Mouse (Mus musculus) hindbrain, embryonic 11.5 days (tissue): Measurements from ENCODE around the gene Trim33. TPM values are rescaled to one million over a fixed set of nuclear protein-coding genes. Genes with fewer than 3 reads are reported as not detected.

Source experiments
- ATAC-seq: fragments of 200-750 bp; cut with Nextera tagmentation; 2 replicates; pipeline ENCODE4 v1.8.0; 2017; ENCODE audit warnings: mild to moderate bottlenecking, moderate TSS enrichment, moderate library complexity; ENCODE audit not compliant: low FRiP score
- DNase-seq: peaks from one replicate; pipeline ENCODE4 v3.0.0-alpha.2; 2015; ENCODE audit warnings: low spot score
- H3K27ac ChIP-seq: fragments of 300-500 bp; sonication (generic); 2 replicates; pipeline ENCODE4 v1.5.1; 2014; ENCODE audit warnings: mild to moderate bottlenecking, low read depth, low read length
- H3K27me3 ChIP-seq: fragments of 300-500 bp; sonication (generic); 2 replicates; pipeline ENCODE4 v1.6.1; 2014; ENCODE audit warnings: mild to moderate bottlenecking, low read length, moderate library complexity, mixed read lengths; ENCODE audit not compliant: control insufficient read depth, insufficient read depth
- H3K36me3 ChIP-seq: fragments of 300-500 bp; sonication (generic); 2 replicates; pipeline ENCODE4 v1.6.1; 2014; ENCODE audit warnings: mild to moderate bottlenecking, low read length, moderate library complexity, mixed read lengths; ENCODE audit not compliant: control insufficient read depth, insufficient read depth
- H3K4me1 ChIP-seq: fragments of 300-500 bp; sonication (generic); replicated peaks from 2 replicates; pipeline ENCODE4 v1.6.1; 2014; ENCODE audit warnings: low read length, mixed read lengths; ENCODE audit not compliant: control insufficient read depth, insufficient read depth
- H3K4me2 ChIP-seq: fragments of 300-500 bp; sonication (generic); replicated peaks from 2 replicates; pipeline ENCODE4 v1.6.1; 2014; ENCODE audit warnings: mild to moderate bottlenecking, low read depth, low read length
- H3K4me3 ChIP-seq: fragments of 300-500 bp; sonication (generic); 2 replicates; pipeline ENCODE4 v1.5.1; 2014; ENCODE audit warnings: low read depth, low read length
- H3K9ac ChIP-seq: fragments of 300-500 bp; sonication (generic); 2 replicates; pipeline ENCODE4 v1.6.1; 2014; ENCODE audit warnings: low read depth, low read length
- H3K9me3 ChIP-seq: fragments of 300-500 bp; sonication (generic); 2 replicates; pipeline ENCODE4 v1.6.1; 2016; ENCODE audit warnings: low read length; ENCODE audit not compliant: control insufficient read depth
- WGBS: fragments of 180-500 bp; shearing (Covaris S2); extraction: QIAGEN DNeasy Blood & Tissue Kit; methylation state at CpG from one replicate; pipeline ENCODE4 v1.1.7; 2014; 5-methylcytosine and 5-hydroxymethylcytosine counted together
- polyA plus RNA-seq: library from polyadenylated mRNA; unstranded; fragments of >200 nt; fragmentation: Nextera tagmentation; extraction: Ambion mirVana; gene quantifications from 2 replicates; pipeline ENCODE4 v1.2.1, GENCODE M21; 2014

The Trim33 gene
- polyA plus RNA-seq, 1 experiment from 2014 or later = 35.8 TPM

GRCm38 (mm10) chr3:103374028-103374427 is 94.9 kb downstream of the Trim33 start:
- Histone ChIP-seq H3K9ac (no peak overlapping the region), H3K4me3 (no peak overlapping the region), H3K27ac (no peak overlapping the region), H3K4me1 (no peaks in the 10 kb centered on the region), H3K4me2 (no peak overlapping the region), H3K9me3 (no peaks in the 10 kb centered on the region), H3K36me3 (no peaks in the 10 kb centered on the region), H3K27me3 (no peaks in the 10 kb centered on the region)
- no peak for ATAC-seq
- 42% methylated on average over 8 of the region's 8 CpGs for WGBS
- DNase-seq = peak; percentile 70

- ATAC-seq (no peak), DNase-seq (no peak)
- 69% methylated on average over 14 of the region's 14 CpGs for WGBS
- Histone ChIP-seq H3K9ac (no peak overlapping the region), H3K27me3 (no peaks in the 10 kb centered on the region), H3K36me3 (no peaks in the 10 kb centered on the region), H3K4me2 (no peak overlapping the region), H3K4me1 (no peaks in the 10 kb centered on the region), H3K4me3 (no peak overlapping the region), H3K9me3 (no peaks in the 10 kb centered on the region), H3K27ac (no peak overlapping the region)
Measured at GRCm38 (mm10) chr3:103375181-103375855, 96.2 kb downstream of the Trim33 start.

- ATAC-seq = no peak
- no peak overlapping the region for H3K9ac ChIP-seq
Measured at GRCm38 (mm10) chr3:103378018-103378417, 98.9 kb downstream of the Trim33 start.

DNA sequence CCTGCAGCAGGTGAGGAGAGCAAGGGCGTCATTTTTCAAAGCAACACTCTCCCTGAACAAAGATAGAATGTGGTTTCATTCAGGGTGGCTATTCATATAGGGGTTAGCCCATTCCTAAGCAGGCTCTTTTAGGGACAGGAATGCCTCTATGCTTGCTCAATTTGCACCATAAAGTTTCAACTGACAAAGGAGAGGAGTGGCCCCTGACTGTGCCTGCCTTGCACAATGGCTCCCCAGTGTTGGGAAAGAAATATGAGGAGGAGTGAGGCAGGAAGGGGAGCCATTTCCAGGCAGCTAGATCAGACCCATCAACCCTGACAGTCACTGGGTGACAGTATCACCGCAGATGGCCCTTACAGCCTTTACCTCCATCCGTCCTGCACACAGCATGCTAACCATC is 100.3 kb downstream of the Trim33 start:
- ATAC-seq (no peak), DNase-seq (no peak)
- Histone ChIP-seq H3K9me3 (no peaks in the 10 kb centered on the region), H3K36me3 (no peaks in the 10 kb centered on the region), H3K4me3 (no peak overlapping the region), H3K27me3 (no peaks in the 10 kb centered on the region), H3K27ac (no peak overlapping the region), H3K9ac (no peak overlapping the region), H3K4me2 (no peak overlapping the region), H3K4me1 (no peaks in the 10 kb centered on the region)
- 68% methylated on average over 3 of the region's 3 CpGs for WGBS

More at GRCm38 (mm10) chr3:103378018-103378417, 98.9 kb downstream of the Trim33 start:
- H3K36me3 ChIP-seq = no peaks in the 10 kb centered on the region
- H3K4me1 ChIP-seq = no peaks in the 10 kb centered on the region
- no peak overlapping the region for H3K4me3 ChIP-seq
- no peak overlapping the region for H3K4me2 ChIP-seq
- H3K27me3 ChIP-seq = no peaks in the 10 kb centered on the region
- no peak overlapping the region for H3K27ac ChIP-seq
- no peaks in the 10 kb centered on the region for H3K9me3 ChIP-seq
- no peak for DNase-seq

DNA sequence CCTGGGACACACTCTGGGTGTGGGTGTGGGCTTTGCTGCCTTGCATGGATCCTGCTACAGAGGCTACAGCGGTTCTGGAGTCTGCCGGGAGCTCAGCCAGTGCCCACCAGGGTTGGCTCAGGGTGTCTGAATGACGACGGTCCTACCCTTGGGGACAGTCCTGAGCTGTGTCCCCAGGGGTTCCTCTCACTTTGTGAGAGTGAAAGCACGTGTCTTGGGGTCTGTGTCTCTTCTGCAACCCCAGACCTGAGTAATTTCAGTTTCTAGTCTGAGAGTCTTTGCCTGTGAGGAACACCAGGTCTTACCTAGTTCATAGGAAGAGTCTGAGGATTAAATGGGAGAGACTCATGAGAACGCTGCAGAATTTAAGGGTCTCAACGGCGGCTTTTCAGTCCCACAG is 101.7 kb downstream of the Trim33 start:
- H3K4me3 ChIP-seq = no peak overlapping the region
- WGBS = 84% methylated on average over 8 of the region's 8 CpGs
- no peak overlapping the region for H3K9ac ChIP-seq
- H3K9me3 ChIP-seq = no peaks in the 10 kb centered on the region
- no peaks in the 10 kb centered on the region for H3K36me3 ChIP-seq
- no peak overlapping the region for H3K4me2 ChIP-seq
- no peaks in the 10 kb centered on the region for H3K4me1 ChIP-seq
- no peak for ATAC-seq
- DNase-seq = no peak
- no peak overlapping the region for H3K27ac ChIP-seq
- H3K27me3 ChIP-seq = no peaks in the 10 kb centered on the region

DNA sequence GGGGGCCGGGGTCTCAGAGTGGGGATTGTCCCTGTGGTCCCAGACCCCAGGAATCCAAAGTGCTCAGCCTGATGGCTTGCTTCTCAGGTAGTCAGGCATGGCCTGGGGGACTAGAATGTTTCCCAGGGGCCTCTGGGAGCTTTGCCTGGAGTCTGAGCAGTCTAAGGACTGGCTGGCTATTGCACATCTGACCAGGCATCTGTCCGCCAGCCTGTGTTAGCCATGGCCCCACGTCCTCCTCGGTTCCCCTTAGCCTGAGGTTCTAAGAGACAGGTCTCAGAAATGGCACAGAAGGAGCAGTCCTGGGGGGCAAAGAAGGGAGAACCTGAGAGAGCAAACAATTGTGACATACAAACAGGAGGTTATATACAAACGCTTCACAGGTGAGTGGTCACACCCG is 102.3 kb downstream of the Trim33 start:
- DNase-seq = no peak
- Histone ChIP-seq H3K9me3 (no peaks in the 10 kb centered on the region), H3K27me3 (no peaks in the 10 kb centered on the region), H3K4me3 (no peak overlapping the region), H3K27ac (no peak overlapping the region), H3K36me3 (no peaks in the 10 kb centered on the region), H3K4me2 (no peak overlapping the region), H3K4me1 (no peaks in the 10 kb centered on the region), H3K9ac (no peak overlapping the region)
- no peak for ATAC-seq
- WGBS = 94% methylated on average over 6 of the region's 6 CpGs

GRCm38 (mm10) chr3:103382872-103383567 is 103.9 kb downstream of the Trim33 start:
- no peak overlapping the region for H3K9ac ChIP-seq
- peak; percentile 97 for DNase-seq
- H3K4me3 ChIP-seq = no peak overlapping the region
- H3K27ac ChIP-seq = no peak overlapping the region
- no peak overlapping the region for H3K4me2 ChIP-seq
- H3K27me3 ChIP-seq = no peaks in the 10 kb centered on the region
- ATAC-seq = peak; percentile 57
- 20% methylated on average over 17 of the region's 17 CpGs for WGBS
- no peaks in the 10 kb centered on the region for H3K9me3 ChIP-seq
- no peaks in the 10 kb centered on the region for H3K36me3 ChIP-seq
- no peaks in the 10 kb centered on the region for H3K4me1 ChIP-seq

DNA sequence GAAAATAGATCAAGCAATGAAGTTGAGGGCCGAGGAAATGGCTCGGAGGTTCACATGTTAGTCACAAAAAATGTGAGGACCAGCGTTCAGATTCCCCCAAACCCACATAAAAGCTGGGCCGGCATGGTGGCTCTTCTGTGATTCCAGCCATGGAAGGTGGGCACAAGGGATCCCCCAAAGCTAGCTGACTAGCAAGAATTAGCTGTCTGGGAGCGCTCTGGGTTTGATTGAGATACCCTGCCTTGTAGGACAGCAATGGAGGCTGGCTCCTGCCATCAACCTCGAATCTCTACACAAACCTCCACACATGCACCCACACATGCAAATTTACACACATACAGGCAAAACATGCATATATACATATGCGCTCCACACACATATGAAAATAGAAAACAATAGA is 105.4 kb downstream of the Trim33 start:
- DNase-seq (no peak), ATAC-seq (no peak)
- H3K4me3 ChIP-seq = no peak overlapping the region
- no peaks in the 10 kb centered on the region for H3K27me3 ChIP-seq
- H3K4me1 ChIP-seq = no peaks in the 10 kb centered on the region
- 88% methylated on average over 7 of the region's 7 CpGs for WGBS
- no peaks in the 10 kb centered on the region for H3K36me3 ChIP-seq
- no peak overlapping the region for H3K9ac ChIP-seq
- H3K4me2 ChIP-seq = no peak overlapping the region
- H3K27ac ChIP-seq = no peak overlapping the region
- H3K9me3 ChIP-seq = no peaks in the 10 kb centered on the region

DNA sequence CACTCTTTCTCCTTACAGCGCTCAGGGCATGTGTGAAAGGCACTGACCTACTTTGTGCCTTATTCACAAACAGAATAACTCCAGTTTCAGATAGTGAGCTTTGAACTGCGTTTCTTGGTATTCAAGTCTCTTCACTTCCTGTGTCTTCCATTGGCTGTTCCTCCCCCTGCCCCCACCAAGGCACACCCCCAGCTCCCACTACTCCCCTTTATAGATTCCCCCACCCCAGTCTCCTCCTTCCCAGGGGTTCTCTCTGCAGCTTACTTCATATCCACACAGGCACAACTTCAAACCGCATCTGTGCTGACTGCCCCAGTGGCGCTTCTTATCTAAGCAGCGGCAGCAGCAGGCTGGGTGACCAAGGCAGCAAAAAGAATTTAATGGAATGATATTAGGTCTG is 105.9 kb downstream of the Trim33 start:
- Histone ChIP-seq H3K9me3 (no peaks in the 10 kb centered on the region), H3K27ac (no peak overlapping the region), H3K4me2 (no peak overlapping the region), H3K36me3 (no peaks in the 10 kb centered on the region), H3K4me3 (no peak overlapping the region), H3K4me1 (no peaks in the 10 kb centered on the region), H3K9ac (no peak overlapping the region), H3K27me3 (no peaks in the 10 kb centered on the region)
- DNase-seq (no peak), ATAC-seq (no peak)
- WGBS = 83% methylated on average over 5 of the region's 5 CpGs
